Mouse (Mus musculus) spleen, postnatal 36 days (tissue): ENCODE data around the gene Tspan9.
A peak's percentile ranks its signal among the peaks of the same experiment; 100 is the strongest.

Source experiments
- DNase-seq, 2 experiments: peaks; one replicate each; pipeline ENCODE4 v3.0.0; 2022; ENCODE audit warnings: low spot score in 2 of 2, mixed read lengths in 1 of 2

The Tspan9 gene

GRCm38 (mm10) chr6:127925915-127926314 is 217.5 kb downstream of the Tspan9 start:
- DNase-seq: no peak

- no peak for DNase-seq
These were observed 218.6 kb downstream of the Tspan9 start for GRCm38 (mm10) chr6:127924750-127925149.

GRCm38 (mm10) chr6:127923296-127923695 is 220.1 kb downstream of the Tspan9 start:
- no peak for DNase-seq

- DNase-seq: no peak
These were observed 221.4 kb downstream of the Tspan9 start for GRCm38 (mm10) chr6:127921996-127922395.

GRCm38 (mm10) chr6:127920652-127921051 is 222.7 kb downstream of the Tspan9 start:
- peak in 1 of 2 experiments; percentile 4 for DNase-seq

- DNase-seq: no peak
These were observed 223.9 kb downstream of the Tspan9 start for GRCm38 (mm10) chr6:127919491-127919890.

GRCm38 (mm10) chr6:127917712-127918111 is 225.7 kb downstream of the Tspan9 start:
- DNase-seq: no peak

- no peak for DNase-seq
These were observed 226.4 kb downstream of the Tspan9 start for GRCm38 (mm10) chr6:127916993-127917392.

GRCm38 (mm10) chr6:127912938-127913337 is 230.5 kb downstream of the Tspan9 start:
- DNase-seq: no peak

GRCm38 (mm10) chr6:127911687-127912086 is 231.7 kb downstream of the Tspan9 start:
- no peak for DNase-seq
